Mouse (Mus musculus) liver (tissue): ENCODE measurements around the gene Gm17584.
"Not testable (repeated sequence)": the region's sequence is repeated elsewhere in the genome, so short reads cannot be mapped to it uniquely, and the experiment has no call there.

Experiments
- DNase-seq: peaks from one replicate; pipeline ENCODE4 v3.0.0-alpha.2; 2020; ENCODE audit warnings: mixed read lengths

The Gm17584 gene

DNA sequence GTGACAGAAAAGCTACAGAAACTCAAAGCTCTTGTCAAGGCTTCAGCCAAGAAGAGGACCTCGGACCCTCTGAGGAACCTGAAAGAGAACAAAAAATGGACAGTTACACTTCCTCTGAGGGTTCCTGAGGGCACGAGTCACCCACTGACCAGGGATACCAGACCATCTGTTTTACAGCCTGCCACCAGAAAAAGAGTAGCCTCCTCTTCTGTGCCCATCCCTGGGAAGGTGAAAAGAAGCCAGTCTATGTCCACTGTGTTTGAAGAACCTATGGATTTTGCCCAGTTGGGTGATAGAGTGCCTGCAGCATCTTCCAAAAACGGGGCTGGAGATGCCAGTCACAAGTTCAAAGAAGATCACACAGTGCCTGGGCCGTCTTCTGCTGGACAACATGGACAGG, at the start of gene Gm17584:
Gm17584 (plus strand) TSS at position 301 of the 400 bp plus-strand sequence.
- DNase-seq, result not testable (repeated sequence)
